Mouse (Mus musculus) small intestine, adult 2 months (tissue): ENCODE measurements around the gene Ccn2. TPM values are rescaled to one million over a fixed set of nuclear protein-coding genes. Genes with fewer than 3 reads are reported as not detected.

Source experiments
- H3K27ac ChIP-seq: fragments of 200-500 bp; 2 replicates; pipeline ENCODE4 v1.5.1; 2012; ENCODE audit warnings: low read depth, low read length, control low read depth, inconsistent platforms; ENCODE audit not compliant: insufficient read depth
- H3K27me3 ChIP-seq: fragments of 200-500 bp; 2 replicates; pipeline ENCODE4 v1.6.1; 2012; ENCODE audit warnings: mild to moderate bottlenecking, moderate library complexity, low read length, inconsistent platforms; ENCODE audit not compliant: control insufficient read depth, insufficient read depth
- H3K36me3 ChIP-seq: fragments of 200-500 bp; 2 replicates; pipeline ENCODE4 v1.6.1; 2012; ENCODE audit warnings: mild to moderate bottlenecking, low read length, control low read depth, inconsistent platforms; ENCODE audit not compliant: control insufficient read depth, insufficient read depth
- H3K4me1 ChIP-seq: fragments of 200-500 bp; 2 replicates; pipeline ENCODE4 v1.6.1; 2012; ENCODE audit warnings: low read length, inconsistent platforms, mixed read lengths; ENCODE audit not compliant: control insufficient read depth, insufficient read depth, insufficient read length
- H3K4me3 ChIP-seq: fragments of 200-500 bp; 2 replicates; pipeline ENCODE4 v1.5.1; 2012; ENCODE audit warnings: low read depth, mild to moderate bottlenecking, control low read depth, inconsistent platforms, low read length, moderate library complexity
- CTCF ChIP-seq: fragments of 200-500 bp; IDR thresholded peaks from 2 replicates; pipeline ENCODE4 v1.5.1; 2012; ENCODE audit warnings: low read depth, mild to moderate bottlenecking, control low read depth, inconsistent platforms, low read length, moderate library complexity, mixed read lengths; ENCODE audit not compliant: insufficient replicate concordance, insufficient read length; ENCODE audit errors: extremely low read depth
- POLR2A ChIP-seq: fragments of 200-500 bp; IDR thresholded peaks from 2 replicates; pipeline ENCODE4 v1.6.1; 2012; ENCODE audit warnings: low read depth, mild to moderate bottlenecking, control low read depth, inconsistent platforms, low read length, moderate library complexity
- WGBS: fragments of 180-500 bp; shearing (Covaris S2); methylation state at CpG from one replicate; pipeline ENCODE4 v1.1.7; 2018; 5-methylcytosine and 5-hydroxymethylcytosine counted together
- polyA plus RNA-seq: library from polyadenylated mRNA; depleted of rRNA; stranded (reverse); fragments of >200 nt; gene quantifications from 2 replicates; pipeline ENCODE4 v1.2.3, GENCODE M21; 2012

The Ccn2 gene
- polyA plus RNA-seq, 1 experiment = 19.5 TPM

DNA sequence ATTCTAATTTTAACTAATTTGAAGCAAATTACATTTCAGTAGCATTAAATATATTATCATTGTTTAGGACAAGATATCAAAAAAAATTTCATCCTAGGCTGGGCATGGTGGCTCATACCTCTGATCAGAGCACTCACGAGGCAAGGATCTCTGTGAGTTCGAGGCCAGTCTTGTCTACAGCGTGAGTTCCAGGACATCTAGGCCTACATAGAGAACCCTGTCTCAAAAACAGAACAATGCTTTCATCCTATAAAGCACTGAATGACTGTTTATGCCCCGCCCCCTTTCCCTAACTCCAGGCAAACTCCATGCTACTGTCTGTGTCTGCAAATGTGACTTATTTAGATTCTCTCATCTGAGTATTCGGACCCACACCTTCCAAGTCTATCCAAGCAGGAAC, 35.9 kb downstream of the Ccn2 start:
- Histone ChIP-seq H3K4me1 (peaks cover 18% of the 10 kb centered on the region), H3K27ac (no peak overlapping the region), H3K36me3 (no peaks in the 10 kb centered on the region), H3K27me3 (no peaks in the 10 kb centered on the region), H3K4me3 (no peak overlapping the region)
- 83% methylated on average over 5 of the region's 5 CpGs for WGBS
- TF ChIP-seq CTCF (no peak), POLR2A (no peak)

DNA sequence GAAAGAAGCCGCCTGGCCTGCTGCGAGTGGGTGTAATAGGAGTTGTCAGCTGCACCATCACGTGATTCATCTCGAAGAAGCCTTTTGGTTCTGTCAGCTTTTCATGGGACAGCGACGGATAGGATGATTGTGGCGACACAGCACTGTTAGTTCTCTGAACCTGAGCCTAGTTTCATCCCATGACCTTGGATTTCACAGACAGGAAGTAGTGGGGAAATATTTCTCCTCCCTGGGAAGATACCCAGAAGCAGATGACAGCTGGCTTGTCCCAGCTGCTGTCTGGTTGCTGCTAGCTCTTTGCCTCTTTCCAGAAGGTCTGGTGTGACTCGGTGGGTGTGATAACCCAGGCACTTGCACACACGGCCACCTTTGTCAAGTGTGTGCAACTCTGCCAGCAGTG, 39.0 kb downstream of the Ccn2 start:
- WGBS = 25% methylated on average over 9 of the region's 9 CpGs
- H3K36me3 ChIP-seq = no peaks in the 10 kb centered on the region
- TF ChIP-seq CTCF (no peak), POLR2A (no peak)
- no peaks in the 10 kb centered on the region for H3K27me3 ChIP-seq
- H3K27ac ChIP-seq = peak overlapping the region; percentile 56
- no peak overlapping the region for H3K4me3 ChIP-seq
- peaks cover 25% of the 10 kb centered on the region for H3K4me1 ChIP-seq

DNA sequence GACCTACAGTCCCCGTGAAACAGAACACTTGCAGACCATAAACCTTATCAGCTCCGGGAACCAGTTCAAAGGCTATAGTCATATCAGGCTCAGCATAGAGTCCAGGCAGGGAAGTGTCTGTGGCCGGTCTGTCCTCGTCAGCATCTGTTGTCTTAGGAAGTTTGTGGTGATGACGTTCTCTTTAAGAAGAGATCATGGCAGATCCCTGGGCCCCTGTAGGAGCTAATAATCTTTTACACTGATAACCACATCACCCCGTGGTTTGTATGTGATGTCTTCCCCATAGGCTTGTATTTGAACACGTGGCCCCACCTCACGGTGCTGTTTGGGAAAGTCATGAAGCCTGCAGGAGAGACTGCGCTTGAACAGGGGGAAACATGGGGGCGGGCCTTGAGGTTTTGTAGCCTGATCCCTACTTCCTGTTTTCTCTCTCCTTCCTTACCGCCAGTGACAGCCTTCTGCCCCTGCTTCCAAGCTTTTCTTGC, 40.1 kb downstream of the Ccn2 start:
- Histone ChIP-seq H3K36me3 (no peaks in the 10 kb centered on the region), H3K27ac (peak overlapping the region; percentile 94), H3K4me1 (peaks cover 24% of the 10 kb centered on the region), H3K27me3 (no peaks in the 10 kb centered on the region), H3K4me3 (no peak overlapping the region)
- TF ChIP-seq POLR2A (no peak), CTCF (no peak)
- 25% methylated on average over 11 of the region's 11 CpGs for WGBS

DNA sequence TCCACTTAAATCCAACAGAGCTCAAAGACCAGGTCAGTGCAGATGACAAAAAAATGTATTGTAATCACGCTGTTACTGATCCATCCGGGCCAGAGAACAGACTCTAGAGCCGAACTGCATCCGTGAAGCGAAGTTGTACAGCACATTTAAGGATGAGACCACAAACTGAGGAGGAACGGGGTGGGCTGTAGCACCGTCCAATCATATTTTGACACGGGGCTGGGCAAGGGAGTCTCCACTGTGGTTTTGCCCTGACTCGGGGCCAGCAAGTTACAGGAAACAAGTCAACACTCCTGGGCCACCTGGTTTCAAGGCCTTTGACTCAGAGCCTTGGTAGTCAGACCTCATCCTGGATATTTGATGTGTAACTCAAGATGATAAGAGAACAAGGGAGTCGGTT, 40.6 kb downstream of the Ccn2 start:
- no peaks in the 10 kb centered on the region for H3K36me3 ChIP-seq
- 22% methylated on average over 10 of the region's 10 CpGs for WGBS
- H3K4me1 ChIP-seq = peaks cover 22% of the 10 kb centered on the region
- no peaks in the 10 kb centered on the region for H3K27me3 ChIP-seq
- H3K4me3 ChIP-seq = no peak overlapping the region
- TF ChIP-seq POLR2A = no peak
- no peak for TF ChIP-seq CTCF
- peak overlapping the region; percentile 94 for H3K27ac ChIP-seq

DNA sequence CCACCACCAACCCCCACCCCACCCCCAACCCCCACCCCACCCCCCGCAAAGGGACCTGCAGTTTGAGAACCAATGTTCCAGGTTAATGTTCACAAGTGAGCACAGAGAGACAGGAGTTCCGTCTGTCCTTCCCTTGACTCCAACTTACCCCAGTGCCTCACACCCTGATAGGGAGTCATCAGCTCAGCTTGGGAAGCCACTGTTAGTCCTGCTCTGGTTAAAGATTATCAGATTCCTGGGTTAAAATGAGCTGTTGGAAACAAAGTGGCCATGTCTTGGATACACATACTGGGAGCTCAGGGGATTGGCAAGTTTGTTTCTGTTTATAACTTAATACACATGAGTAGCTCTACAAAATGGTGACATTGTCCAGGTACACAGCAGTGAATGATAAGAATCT, 41.7 kb downstream of the Ccn2 start:
- Histone ChIP-seq H3K4me1 (peaks cover 22% of the 10 kb centered on the region), H3K27ac (peak overlapping the region; percentile 52; the same call in 1 of the 2 replicates), H3K36me3 (no peaks in the 10 kb centered on the region), H3K4me3 (no peak overlapping the region), H3K27me3 (no peaks in the 10 kb centered on the region)
- 32% methylated on average over 2 of the region's 2 CpGs for whole genome bisulfite sequencing
- no peak for TF ChIP-seq POLR2A
- no peak for TF ChIP-seq CTCF

DNA sequence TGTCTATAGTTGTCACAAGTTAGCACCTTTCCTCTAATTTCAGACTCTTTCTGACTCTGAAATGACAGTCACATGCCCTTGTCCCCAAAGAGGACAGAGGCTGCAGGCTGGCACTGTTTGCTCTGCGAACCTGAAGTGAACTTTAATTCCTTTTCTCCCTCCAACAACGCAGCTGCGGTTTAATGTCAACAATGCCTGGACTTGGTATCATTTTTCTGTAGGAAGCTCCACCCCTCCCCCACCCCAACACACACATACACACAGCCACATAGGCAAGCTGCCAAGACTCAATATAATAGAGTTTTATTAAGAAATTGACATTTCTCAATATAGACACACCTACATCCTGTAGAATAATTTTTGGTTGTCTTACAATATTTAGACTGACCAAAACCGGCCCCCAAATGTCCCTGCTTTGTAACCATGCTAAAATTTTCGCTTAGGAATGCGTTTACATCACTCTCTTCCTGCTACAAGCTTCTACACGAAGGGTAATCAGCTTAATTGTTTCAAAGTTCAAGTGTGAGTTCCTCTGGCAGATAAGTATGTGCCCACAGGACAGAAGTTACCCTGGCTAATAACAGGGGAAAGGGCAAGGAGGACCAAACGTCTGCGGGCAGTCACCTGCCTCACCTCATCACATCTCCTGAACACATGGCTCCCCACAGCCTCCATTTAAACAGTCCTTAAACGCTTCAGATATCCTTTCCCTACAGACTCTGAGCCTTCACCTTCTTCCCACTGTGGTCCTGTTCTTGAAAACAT, 43.2 kb downstream of the Ccn2 start:
- H3K36me3 ChIP-seq = no peaks in the 10 kb centered on the region
- H3K27me3 ChIP-seq = no peaks in the 10 kb centered on the region
- peak overlapping the region; percentile 81 for H3K27ac ChIP-seq
- H3K4me3 ChIP-seq = no peak overlapping the region
- TF ChIP-seq POLR2A (no peak), CTCF (no peak)
- WGBS = 11% methylated on average over 10 of the region's 10 CpGs
- peaks cover 22% of the 10 kb centered on the region for H3K4me1 ChIP-seq

DNA sequence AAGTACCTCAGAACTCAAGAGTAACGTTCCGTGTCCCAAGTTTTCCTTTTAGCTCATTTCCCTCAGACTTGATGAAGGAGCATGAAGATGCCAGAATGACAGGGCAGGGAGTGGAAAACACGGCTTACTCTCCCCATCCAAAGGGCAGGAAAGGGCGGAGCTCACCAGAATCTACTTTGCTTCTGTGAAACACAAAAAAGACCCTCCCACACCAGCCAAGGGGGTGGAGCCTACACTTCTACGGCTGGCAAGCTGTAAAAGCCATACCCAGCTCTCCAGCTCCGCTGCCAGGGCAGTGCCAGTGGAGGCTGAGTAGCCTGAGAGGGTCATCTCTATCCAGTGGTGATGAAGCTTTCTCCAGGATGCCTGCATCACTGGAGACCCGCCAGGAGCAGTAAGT, 44.4 kb downstream of the Ccn2 start:
- TF ChIP-seq POLR2A (no peak), CTCF (no peak)
- Histone ChIP-seq H3K4me3 (no peak overlapping the region), H3K36me3 (no peaks in the 10 kb centered on the region; the same call in 1 of the 2 replicates), H3K27ac (peak overlapping the region; percentile 81), H3K27me3 (no peaks in the 10 kb centered on the region), H3K4me1 (peaks cover 18% of the 10 kb centered on the region; the same call in 1 of the 2 replicates)
- 31% methylated on average over 7 of the region's 7 CpGs for WGBS
